Mouse (Mus musculus) fibroblast of lung, adult 2 months (primary cell): ENCODE data around the gene Gm48552.

Experiments
- DNase-seq: peaks from one replicate; pipeline ENCODE4 v3.0.0-alpha.2; 2011; ENCODE audit warnings: low read depth

The Gm48552 gene

GRCm38 (mm10) chr10:81406504-81407440 lies 18.0 kb downstream of the Gm48552 start:
- no peak for DNase-seq

DNA sequence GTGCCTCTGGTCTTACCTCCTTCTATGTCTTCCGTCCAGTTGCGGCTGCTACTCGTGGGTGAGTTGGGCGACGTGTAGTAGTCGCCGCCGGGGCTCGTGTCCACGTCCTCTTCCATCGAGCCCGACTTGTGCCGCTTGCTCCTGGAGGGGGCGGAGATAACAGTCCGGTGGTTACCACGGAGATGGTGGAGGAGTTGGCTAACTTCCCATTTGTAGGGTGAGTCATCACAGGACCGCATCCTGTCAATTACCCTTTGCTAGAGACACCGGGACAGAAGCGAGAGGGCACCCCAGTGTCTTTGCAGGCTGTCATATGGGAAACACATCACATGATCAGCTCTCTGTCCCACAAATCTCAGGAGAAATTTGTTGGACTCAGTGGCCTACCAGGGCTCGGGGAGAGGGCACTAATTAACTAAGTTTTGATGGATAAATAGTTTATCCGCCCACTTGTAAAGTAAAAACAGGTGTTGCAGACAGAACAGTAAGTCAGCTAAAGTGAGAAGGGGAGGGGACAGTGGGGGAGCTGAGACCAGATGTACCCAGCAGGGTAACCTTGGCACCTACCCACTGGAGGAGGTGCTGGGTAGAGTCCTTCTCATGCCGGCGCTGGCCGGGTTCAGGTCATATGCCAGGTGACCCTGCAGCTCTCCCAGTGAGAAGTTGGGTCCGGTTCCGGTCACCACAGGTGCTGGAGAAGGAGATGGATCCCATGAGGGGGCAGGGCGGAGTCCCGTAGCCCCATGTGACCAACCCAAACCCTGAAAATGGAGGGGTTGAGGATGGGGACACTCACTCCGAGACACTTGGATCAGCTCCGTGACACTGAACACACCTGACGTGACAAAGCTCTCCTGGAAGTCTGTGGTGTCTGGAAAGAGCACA lies 19.0 kb downstream of the Gm48552 start:
- DNase-seq: peak; percentile 88

GRCm38 (mm10) chr10:81408424-81408729 lies 19.6 kb downstream of the Gm48552 start:
- DNase-seq: no peak

GRCm38 (mm10) chr10:81408871-81409291 lies 20.1 kb downstream of the Gm48552 start:
- DNase-seq: no peak

DNA sequence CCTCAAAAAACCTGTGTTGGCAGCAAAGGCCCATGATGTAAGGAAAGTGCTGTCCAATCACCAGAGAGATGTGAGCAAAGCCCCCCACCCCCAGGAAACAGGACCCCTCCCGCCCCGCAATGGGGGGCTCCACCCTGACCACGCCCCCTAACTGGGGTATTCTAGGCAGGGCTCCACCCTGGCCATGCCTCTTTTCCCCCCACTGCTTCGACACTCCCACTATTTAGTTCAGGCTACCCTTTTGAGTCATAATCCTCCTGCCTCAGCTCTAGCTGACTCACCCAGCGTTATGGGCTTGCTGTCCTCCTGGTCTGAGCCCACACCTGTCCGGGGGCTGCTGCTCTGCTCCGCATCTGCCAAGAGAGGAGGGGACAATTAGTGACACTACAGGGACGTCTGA lies 20.5 kb downstream of the Gm48552 start:
- DNase-seq: no peak

GRCm38 (mm10) chr10:81410350-81410749 lies 21.5 kb downstream of the Gm48552 start:
- no peak for DNase-seq

DNA sequence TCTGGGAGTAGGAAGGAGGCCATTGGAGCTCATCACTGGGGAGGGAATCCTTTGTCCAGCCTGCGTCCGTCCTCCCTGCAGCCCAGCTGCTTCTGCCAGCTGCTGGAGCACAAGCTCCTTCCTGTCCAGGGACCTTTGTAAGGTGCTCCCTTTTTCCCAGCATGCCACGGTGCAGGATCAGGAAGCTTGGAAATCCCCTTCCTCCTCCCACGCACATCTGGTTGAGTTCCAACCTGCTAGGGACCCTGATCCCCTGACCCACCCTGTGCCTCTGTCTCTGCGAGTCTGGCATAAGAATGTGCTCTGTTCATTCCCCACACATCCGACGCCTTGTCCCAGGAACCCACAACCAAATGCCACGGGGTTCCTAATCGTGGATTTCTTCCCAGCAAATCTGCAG lies 22.2 kb downstream of the Gm48552 start:
- DNase-seq: no peak

- DNase-seq: no peak
Measured at GRCm38 (mm10) chr10:81411471-81412400, 22.9 kb downstream of the Gm48552 start.

- no peak for DNase-seq
Measured at GRCm38 (mm10) chr10:81412586-81413309, 23.9 kb downstream of the Gm48552 start.

GRCm38 (mm10) chr10:81413310-81414261 lies 24.8 kb downstream of the Gm48552 start:
- DNase-seq: no peak

DNA sequence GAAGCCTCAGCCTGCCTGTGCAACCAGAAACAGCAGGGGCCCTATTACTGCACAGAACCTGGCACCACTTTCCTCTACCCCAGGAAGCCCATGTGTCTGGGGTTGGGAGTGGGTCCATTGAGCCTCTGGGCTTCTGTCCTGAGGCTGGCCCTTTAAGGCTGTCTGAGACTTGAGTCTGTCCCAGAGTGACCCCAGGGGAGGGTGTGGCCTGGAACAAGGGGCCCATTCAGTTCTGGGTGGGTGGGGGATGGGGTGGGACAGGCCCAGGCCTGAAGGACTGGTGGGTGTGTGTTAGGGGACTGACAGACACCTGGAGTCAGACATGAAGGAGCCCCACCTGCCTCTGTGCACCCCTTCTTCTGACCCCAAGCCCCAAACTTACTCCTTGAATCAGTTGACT lies 25.9 kb downstream of the Gm48552 start:
- DNase-seq: no peak

DNA sequence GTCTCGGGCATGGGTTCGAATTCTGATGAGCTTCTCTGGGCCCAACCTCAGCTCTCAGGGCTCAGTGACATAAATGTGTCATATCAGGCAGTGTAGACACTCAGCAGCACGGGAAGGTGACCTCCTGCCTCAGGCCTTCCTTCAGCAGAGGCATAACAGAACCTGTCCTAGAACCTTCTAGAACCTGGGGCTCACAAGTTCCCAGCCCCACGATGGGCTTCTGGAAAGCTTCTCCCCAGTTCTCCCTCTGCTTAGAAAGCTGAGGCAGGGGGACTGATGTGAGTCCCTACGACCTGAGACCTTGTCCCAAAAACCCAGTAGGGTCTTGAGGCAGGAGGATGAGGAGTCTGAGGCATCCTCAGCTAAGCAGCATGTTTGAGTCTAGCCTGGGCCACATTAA lies 26.3 kb downstream of the Gm48552 start:
- DNase-seq: no peak

DNA sequence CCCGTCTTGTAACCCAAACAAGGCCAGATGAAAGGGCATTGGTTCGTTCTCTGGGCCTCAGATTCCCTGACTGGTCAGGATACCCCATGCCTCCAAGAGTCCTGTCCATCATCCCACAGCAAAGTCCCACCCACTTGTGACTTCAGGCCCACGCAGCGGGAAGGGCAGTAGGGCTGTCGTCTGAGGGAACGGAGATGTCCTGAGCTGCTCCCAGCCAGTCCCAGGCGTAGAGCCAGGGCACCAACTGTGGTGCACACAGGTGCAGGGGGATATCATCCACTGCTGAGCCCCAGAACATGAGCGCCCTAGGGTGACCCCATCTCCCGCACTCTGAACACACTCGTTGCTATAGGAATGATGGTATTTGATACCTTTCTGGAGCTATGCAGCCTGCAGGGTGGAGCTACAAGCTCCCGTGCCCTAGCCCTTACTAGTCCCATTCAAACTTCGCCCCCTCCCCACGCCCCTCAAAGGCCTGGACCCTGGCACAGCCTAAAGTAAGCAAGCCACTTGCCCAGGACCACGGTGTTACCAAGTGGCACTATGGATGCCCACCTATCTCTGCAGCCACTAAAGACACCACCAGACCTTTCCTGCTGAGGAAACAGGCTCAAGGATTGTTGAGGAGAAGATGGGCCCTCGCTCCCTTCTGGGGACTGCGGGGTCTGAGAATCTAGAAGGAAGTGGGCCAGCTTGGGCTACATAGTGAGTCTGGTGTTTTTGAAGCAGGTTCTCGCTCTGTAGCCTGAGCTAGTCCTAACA lies 26.9 kb downstream of the Gm48552 start:
- DNase-seq: no peak

DNA sequence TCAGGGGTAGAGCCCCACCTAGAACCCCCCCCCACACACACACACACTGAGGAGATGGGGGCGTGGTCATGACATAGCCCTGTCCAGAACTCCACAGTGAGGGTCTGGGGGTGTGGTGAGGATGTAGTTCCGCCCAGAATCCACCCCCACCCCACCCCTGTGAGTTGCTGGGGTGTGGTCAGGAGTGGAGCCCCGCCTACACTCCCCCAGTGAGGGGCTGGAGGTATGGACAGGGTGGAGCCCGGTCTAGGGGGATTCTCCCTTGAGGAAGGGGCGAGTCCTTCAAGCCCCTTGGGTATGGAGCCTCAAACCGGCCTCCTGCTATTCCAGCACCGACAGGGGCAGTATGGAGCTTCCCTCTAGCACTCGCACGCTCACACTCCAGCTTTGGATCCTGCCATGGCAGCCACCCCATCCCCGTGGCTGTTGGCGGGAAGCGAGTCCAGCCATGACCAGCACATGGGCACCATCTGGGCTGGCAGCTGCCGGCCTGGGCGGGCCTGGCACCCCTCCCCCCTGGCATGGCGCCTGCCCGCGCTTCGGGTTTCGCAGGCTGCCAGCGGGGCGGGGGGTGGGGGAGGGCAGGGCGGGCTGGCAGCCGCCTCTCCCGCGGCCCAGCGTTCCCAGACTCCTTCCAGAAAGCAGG lies 27.9 kb downstream of the Gm48552 start:
- peak; percentile 90 for DNase-seq

DNA sequence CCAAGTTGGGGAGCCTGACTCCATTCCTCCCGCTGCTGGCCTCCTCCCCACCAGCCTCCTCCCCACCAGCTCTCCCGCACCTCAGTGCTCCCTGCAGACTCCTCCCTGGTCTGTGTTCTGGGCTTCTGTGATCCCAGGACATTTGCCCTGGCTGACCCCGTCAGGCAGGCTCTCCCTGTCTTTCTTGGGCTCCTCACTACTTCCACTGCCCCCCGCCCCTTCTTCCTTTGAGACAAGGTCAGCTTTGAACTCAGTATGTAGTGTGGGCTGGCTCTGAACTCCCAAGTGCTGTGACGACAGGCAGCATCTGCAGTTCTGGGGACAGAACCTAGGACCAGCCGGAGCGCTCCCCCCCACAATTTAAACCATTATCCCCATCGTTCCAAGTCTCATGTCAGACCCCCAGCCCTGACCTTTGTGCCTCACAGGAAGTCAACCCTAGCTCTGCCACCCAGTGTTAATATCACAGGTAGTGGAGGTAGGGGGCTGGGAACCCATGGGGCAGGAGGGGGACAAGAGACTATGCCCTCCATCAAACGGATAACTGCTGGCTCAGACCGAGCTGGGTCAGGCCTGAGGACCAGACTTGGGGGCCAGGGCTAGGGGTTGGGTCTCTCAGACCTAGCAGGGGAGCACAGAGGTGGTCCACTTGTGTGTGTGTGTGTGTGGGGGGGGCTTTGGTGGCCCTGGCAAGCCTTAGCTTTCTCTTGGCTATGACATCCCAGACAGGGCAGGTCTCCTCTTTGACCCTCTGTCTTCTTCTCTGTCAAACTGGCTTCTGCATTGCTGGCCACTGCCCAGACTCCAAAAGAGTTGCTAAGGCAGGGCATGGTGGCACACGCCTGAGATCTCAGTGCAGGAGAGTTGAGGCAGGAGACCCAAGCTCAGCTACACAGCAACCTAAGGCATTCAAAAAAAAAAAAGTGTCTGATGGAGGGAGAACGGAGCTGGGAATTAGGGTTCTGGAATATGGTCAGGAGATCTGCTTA lies 28.7 kb downstream of the Gm48552 start:
- DNase-seq: no peak

- no peak for DNase-seq
Measured at GRCm38 (mm10) chr10:81418216-81419070, 29.6 kb downstream of the Gm48552 start.
